Mouse (Mus musculus): ENCODE data around the gene Ifnz. TPM values are rescaled to one million over a fixed set of nuclear protein-coding genes. Genes with fewer than 3 reads are reported as not detected.

Ifnz gene
- not detected for polyA plus RNA-seq (2014; fragmentation: Illumina TruSeq; extraction: RNeasy Lipid Tissue Mini Kit (QIAGEN cat#74804); ENCODE audit: low replicate concordance)

DNA sequence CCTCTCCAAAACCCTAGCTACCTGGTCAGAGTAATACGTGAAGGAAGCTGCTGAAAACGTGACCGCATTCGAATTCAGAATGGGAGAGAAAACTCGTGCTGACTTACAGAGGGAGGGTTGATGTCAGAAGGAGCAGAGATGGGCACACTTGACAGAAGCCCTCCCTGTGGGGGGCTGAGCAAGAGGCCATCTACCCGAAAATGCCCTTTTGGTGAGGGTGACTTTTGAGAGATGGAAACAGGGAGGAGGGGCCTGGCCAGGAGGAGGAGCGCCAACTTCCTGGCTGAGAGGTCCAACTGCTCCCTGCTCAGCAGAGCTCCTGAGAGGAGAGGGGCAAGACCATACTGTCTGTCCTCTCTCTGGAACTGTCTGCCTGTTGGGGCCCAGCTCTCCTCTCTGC lies at the start of gene Ifnz:
Gene Ifnz (plus strand): TSS at position 301 of the 400 bp plus-strand sequence.

DNA sequence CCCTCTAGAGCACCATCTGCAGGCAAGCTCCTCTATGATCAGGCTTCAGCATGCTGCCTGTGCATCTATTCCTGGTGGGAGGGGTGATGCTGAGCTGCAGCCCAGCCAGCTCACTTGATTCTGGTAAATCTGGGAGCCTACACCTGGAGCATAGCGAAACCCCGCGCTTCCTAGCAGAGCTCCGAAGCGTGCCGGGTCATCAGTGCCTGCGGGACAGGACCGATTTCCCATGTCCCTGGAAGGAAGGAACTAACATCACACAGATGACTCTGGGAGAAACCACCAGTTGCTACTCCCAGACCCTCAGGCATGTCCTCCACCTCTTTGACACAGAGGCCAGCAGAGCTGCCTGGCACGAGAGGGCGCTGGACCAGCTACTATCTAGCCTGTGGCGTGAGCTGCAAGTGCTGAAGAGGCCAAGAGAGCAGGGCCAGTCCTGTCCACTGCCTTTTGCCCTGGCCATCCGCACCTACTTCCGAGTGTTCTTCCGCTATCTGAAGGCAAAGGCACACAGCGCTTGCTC lies 27.1 kb upstream of the Ifnz start, which contains the start of gene Gm13271:
Gene Gm13271 (plus strand): TSS at position 51 of the 523 bp plus-strand sequence.

DNA sequence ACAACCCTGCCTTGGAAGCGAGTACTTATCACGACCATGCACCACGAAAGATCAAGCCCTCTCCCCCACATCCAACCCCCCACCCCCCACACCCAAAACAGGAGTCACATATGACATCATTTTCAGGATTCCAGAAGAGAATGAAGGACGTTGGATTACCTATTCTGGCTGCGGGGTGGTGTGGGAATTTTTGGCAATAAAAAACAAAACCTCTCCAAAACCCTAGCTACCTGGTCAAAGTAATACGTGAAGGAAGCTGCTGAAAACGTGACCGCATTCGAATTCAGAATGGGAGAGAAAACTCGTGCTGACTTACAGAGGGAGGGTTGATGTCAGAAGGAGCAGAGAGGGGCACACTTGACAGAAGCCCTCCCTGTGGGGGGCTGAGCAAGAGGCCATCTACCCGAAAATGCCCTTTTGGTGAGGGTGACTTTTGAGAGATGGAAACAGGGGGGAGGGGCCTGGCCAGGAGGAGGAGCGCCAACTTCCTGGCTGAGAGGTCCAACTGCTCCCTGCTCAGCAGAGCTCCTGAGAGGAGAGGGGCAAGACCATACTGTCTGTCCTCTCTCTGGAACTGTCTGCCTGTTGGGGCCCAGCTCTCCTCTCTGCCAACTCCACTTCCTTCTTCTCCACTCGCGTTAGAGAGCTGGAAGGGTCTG lies 22.2 kb upstream of the Ifnz start, which contains the start of gene Gm13283:
Gene Gm13283 (plus strand): TSS at position 510 of the 659 bp plus-strand sequence.

DNA sequence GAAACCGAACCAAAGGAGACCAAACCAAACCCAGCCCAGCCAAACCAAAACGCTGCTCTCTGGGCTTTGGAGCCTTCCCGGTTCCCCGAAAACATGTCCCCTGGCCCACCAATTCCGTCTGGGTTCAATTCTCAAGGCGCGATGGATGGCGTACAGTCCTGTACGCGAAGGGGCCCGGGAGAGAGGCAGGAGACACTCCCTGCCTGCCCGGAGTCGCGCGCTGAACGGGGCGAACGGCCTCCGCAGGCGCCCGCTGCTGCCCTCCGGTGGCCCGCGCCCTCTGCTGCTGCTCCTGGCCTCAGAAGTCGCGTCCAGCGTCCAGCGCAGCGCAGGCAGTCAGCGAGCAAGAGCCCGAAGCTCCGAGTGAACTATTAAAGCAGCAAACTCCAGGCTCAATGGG lies 8.4 kb upstream of the Ifnz start, which contains the start of gene Gm13290:
Gene Gm13290 (plus strand): TSS at position 301 of the 400 bp plus-strand sequence.

DNA sequence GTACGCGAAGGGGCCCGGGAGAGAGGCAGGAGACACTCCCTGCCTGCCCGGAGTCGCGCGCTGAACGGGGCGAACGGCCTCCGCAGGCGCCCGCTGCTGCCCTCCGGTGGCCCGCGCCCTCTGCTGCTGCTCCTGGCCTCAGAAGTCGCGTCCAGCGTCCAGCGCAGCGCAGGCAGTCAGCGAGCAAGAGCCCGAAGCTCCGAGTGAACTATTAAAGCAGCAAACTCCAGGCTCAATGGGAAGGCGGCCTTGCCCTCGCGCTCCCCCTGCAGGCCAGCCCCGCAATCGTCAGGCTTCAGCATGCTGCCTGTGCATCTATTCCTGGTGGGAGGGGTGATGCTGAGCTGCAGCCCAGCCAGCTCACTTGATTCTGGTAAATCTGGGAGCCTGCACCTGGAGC lies 5.3 kb upstream of the Ifnz start, which contains the start of gene Gm13289:
Gene Gm13289 (plus strand): TSS at position 301 of the 400 bp plus-strand sequence.

DNA sequence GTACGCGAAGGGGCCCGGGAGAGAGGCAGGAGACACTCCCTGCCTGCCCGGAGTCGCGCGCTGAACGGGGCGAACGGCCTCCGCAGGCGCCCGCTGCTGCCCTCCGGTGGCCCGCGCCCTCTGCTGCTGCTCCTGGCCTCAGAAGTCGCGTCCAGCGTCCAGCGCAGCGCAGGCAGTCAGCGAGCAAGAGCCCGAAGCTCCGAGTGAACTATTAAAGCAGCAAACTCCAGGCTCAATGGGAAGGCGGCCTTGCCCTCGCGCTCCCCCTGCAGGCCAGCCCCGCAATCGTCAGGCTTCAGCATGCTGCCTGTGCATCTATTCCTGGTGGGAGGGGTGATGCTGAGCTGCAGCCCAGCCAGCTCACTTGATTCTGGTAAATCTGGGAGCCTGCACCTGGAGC lies 2.4 kb upstream of the Ifnz start, which contains the start of gene Gm13272:
Gene Gm13272 (plus strand): TSS at position 301 of the 400 bp plus-strand sequence.

DNA sequence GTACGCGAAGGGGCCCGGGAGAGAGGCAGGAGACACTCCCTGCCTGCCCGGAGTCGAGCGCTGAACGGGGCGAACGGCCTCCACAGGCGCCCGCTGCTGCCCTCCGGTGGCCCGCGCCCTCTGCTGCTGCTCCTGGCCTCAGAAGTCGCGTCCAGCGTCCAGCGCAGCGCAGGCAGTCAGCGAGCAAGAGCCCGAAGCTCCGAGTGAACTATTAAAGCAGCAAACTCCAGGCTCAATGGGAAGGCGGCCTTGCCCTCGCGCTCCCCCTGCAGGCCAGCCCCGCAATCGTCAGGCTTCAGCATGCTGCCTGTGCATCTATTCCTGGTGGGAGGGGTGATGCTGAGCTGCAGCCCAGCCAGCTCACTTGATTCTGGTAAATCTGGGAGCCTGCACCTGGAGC lies 3.5 kb downstream of the Ifnz start, which contains the start of gene Gm13276:
Gene Gm13276 (plus strand): TSS at position 301 of the 400 bp plus-strand sequence.

DNA sequence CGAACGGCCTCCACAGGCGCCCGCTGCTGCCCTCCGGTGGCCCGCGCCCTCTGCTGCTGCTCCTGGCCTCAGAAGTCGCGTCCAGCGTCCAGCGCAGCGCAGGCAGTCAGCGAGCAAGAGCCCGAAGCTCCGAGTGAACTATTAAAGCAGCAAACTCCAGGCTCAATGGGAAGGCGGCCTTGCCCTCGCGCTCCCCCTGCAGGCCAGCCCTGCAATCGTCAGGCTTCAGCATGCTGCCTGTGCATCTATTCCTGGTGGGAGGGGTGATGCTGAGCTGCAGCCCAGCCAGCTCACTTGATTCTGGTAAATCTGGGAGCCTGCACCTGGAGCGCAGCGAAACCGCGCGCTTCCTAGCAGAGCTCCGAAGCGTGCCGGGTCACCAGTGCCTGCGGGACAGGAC lies 6.5 kb downstream of the Ifnz start, which contains the start of gene Gm13277:
Gene Gm13277 (plus strand): TSS at position 231 of the 400 bp plus-strand sequence.

DNA sequence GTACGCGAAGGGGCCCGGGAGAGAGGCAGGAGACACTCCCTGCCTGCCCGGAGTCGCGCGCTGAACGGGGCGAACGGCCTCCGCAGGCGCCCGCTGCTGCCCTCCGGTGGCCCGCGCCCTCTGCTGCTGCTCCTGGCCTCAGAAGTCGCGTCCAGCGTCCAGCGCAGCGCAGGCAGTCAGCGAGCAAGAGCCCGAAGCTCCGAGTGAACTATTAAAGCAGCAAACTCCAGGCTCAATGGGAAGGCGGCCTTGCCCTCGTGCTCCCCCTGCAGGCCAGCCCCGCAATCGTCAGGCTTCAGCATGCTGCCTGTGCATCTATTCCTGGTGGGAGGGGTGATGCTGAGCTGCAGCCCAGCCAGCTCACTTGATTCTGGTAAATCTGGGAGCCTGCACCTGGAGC lies 9.3 kb downstream of the Ifnz start, which contains the start of gene Gm13278:
Gene Gm13278 (plus strand): TSS at position 301 of the 400 bp plus-strand sequence.

DNA sequence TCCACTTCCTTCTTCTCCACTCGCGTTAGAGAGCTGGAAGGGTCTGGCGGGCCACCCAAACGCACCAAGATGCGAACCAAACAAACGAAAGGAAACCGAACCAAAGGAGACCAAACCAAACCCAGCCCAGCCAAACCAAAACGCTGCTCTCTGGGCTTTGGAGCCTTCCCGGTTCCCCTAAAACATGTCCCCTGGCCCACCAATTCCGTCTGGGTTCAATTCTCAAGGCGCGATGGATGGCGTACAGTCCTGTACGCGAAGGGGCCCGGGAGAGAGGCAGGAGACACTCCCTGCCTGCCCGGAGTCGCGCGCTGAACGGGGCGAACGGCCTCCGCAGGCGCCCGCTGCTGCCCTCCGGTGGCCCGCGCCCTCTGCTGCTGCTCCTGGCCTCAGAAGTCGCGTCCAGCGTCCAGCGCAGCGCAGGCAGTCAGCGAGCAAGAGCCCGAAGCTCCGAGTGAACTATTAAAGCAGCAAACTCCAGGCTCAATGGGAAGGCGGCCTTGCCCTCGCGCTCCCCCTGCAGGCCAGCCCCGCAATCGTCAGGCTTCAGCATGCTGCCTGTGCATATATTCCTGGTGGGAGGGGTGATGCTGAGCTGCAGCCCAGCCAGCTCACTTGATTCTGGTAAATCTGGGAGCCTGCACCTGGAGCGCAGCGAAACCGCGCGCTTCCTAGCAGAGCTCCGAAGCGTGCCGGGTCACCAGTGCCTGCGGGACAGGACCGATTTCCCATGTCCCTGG lies 12.2 kb downstream of the Ifnz start, which contains the start of gene Gm13275:
Gene Gm13275 (plus strand): TSS at position 552 of the 740 bp plus-strand sequence.

DNA sequence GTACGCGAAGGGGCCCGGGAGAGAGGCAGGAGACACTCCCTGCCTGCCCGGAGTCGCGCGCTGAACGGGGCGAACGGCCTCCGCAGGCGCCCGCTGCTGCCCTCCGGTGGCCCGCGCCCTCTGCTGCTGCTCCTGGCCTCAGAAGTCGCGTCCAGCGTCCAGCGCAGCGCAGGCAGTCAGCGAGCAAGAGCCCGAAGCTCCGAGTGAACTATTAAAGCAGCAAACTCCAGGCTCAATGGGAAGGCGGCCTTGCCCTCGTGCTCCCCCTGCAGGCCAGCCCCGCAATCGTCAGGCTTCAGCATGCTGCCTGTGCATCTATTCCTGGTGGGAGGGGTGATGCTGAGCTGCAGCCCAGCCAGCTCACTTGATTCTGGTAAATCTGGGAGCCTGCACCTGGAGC lies 15.2 kb downstream of the Ifnz start, which contains the start of gene Gm13279:
Gene Gm13279 (plus strand): TSS at position 301 of the 400 bp plus-strand sequence.

DNA sequence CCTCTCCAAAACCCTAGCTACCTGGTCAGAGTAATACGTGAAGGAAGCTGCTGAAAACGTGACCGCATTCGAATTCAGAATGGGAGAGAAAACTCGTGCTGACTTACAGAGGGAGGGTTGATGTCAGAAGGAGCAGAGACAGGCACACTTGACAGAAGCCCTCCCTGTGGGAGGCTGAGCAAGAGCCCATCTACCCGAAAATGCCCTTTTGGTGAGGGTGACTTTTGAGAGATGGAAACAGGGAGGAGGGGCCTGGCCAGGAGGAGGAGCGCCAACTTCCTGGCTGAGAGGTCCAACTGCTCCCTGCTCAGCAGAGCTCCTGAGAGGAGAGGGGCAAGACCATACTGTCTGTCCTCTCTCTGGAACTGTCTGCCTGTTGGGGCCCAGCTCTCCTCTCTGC lies 17.4 kb downstream of the Ifnz start, which contains the start of gene Gm13285:
Gene Gm13285 (plus strand): TSS at position 301 of the 400 bp plus-strand sequence.

DNA sequence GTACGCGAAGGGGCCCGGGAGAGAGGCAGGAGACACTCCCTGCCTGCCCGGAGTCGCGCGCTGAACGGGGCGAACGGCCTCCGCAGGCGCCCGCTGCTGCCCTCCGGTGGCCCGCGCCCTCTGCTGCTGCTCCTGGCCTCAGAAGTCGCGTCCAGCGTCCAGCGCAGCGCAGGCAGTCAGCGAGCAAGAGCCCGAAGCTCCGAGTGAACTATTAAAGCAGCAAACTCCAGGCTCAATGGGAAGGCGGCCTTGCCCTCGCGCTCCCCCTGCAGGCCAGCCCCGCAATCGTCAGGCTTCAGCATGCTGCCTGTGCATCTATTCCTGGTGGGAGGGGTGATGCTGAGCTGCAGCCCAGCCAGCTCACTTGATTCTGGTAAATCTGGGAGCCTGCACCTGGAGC lies 21.0 kb downstream of the Ifnz start, which contains the start of gene Gm13287:
Gene Gm13287 (plus strand): TSS at position 301 of the 400 bp plus-strand sequence.

DNA sequence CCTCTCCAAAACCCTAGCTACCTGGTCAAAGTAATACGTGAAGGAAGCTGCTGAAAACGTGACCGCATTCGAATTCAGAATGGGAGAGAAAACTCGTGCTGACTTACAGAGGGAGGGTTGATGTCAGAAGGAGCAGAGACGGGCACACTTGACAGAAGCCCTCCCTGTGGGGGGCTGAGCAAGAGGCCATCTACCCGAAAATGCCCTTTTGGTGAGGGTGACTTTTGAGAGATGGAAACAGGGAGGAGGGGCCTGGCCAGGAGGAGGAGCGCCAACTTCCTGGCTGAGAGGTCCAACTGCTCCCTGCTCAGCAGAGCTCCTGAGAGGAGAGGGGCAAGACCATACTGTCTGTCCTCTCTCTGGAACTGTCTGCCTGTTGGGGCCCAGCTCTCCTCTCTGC lies 23.3 kb downstream of the Ifnz start, which contains the start of gene Gm13288:
Gene Gm13288 (plus strand): TSS at position 301 of the 400 bp plus-strand sequence.

DNA sequence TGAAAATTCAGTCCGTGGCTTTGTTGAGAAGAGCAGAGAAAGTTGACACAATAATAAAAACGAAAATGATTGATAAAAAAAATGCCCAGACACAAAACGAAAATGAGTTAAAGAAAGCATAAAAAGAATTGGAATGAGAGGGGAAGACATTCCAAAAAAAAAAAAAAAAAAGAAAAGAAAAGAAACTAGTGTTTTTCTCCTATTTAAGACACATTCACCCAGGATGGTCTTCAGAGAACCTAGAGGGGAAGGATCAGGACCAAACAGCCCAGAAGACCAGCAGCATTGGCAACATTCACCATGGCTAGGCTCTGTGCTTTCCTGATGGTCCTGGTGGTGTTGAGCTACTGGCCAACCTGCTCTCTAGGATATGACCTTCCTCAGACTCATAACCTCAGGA lies 34.0 kb downstream of the Ifnz start, which contains the start of gene Ifna7:
Gene Ifna7 (plus strand): TSS at position 301 of the 400 bp plus-strand sequence.

DNA sequence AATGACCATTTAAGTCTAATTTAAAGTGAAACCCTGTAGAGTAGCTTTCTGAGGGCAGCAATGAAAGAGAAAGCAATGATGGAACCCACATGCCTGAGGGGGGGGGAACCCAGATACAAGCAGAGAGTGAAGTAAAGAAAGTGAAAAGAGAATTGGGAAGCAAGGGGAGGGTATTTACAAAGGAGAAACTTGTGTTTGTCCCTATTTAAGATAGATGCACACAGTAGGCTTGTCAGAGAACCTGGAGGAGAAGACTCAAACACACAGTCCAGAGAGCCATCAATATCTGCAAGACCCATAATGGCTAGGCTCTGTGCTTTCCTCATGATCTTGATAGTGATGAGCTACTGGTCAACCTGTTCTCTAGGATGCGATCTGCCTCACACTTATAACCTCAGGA lies 37.7 kb downstream of the Ifnz start, which contains the start of gene Ifna11:
Gene Ifna11 (plus strand): TSS at position 301 of the 400 bp plus-strand sequence.

DNA sequence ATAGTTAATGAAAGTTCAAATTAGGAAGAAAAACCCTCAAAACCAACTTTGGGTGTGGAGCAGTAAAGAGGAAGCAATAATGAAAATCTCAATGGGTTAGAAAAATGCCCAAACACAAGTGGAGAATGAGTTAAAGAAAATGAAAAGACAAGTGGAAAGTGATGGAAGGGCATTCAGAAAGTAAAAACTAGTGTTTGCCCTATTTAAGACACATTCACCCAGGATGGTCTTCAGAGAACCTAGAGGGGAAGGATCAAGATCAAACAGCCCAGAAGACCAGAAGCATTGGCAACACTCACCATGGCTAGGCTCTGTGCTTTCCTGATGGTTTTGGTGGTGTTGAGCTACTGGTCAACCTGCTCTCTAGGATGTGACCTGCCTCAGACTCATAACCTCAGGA lies 45.2 kb downstream of the Ifnz start, which contains the start of gene Ifna6:
Gene Ifna6 (plus strand): TSS at position 301 of the 400 bp plus-strand sequence.

Other genes starting within 250 kb of the Ifnz start
- gene Ifna15, start 223.9 kb upstream of the Ifnz start, polyA plus RNA-seq (2014; fragmentation: Illumina TruSeq; extraction: RNeasy Lipid Tissue Mini Kit (QIAGEN cat#74804); ENCODE audit: low replicate concordance): not detected
- not detected for gene Ifna14, start 210.3 kb upstream of the Ifnz start, polyA plus RNA-seq (2014; fragmentation: Illumina TruSeq; extraction: RNeasy Lipid Tissue Mini Kit (QIAGEN cat#74804); ENCODE audit: low replicate concordance)
- not detected for gene Ifna9, start 189.7 kb upstream of the Ifnz start, polyA plus RNA-seq (2014; fragmentation: Illumina TruSeq; extraction: RNeasy Lipid Tissue Mini Kit (QIAGEN cat#74804); ENCODE audit: low replicate concordance)
- gene Ifna12, start 178.8 kb upstream of the Ifnz start, polyA plus RNA-seq (2014; fragmentation: Illumina TruSeq; extraction: RNeasy Lipid Tissue Mini Kit (QIAGEN cat#74804); ENCODE audit: low replicate concordance): not detected
- not detected for gene C87499, start 147.7 kb upstream of the Ifnz start, polyA plus RNA-seq (2014; fragmentation: Illumina TruSeq; extraction: RNeasy Lipid Tissue Mini Kit (QIAGEN cat#74804); ENCODE audit: low replicate concordance)
- not detected for gene Ifna13, start 137.7 kb upstream of the Ifnz start, polyA plus RNA-seq (2014; fragmentation: Illumina TruSeq; extraction: RNeasy Lipid Tissue Mini Kit (QIAGEN cat#74804); ENCODE audit: low replicate concordance)
- gene Ifna16, start 105.2 kb upstream of the Ifnz start, polyA plus RNA-seq (2014; fragmentation: Illumina TruSeq; extraction: RNeasy Lipid Tissue Mini Kit (QIAGEN cat#74804); ENCODE audit: low replicate concordance): not detected
- gene Ifna2, start 98.2 kb upstream of the Ifnz start, polyA plus RNA-seq (2014; fragmentation: Illumina TruSeq; extraction: RNeasy Lipid Tissue Mini Kit (QIAGEN cat#74804); ENCODE audit: low replicate concordance): not detected
- gene Ifnab, start 90.8 kb upstream of the Ifnz start, polyA plus RNA-seq (2014; fragmentation: Illumina TruSeq; extraction: RNeasy Lipid Tissue Mini Kit (QIAGEN cat#74804); ENCODE audit: low replicate concordance): not detected
- not detected for gene Gm26566, start 60.3 kb upstream of the Ifnz start, polyA plus RNA-seq (2014; fragmentation: Illumina TruSeq; extraction: RNeasy Lipid Tissue Mini Kit (QIAGEN cat#74804); ENCODE audit: low replicate concordance)
- 117 TPM for gene Klhl9, start 59.7 kb upstream of the Ifnz start, polyA plus RNA-seq (2014; fragmentation: Illumina TruSeq; extraction: RNeasy Lipid Tissue Mini Kit (QIAGEN cat#74804); ENCODE audit: low replicate concordance)
- gene Gm13271, start 27.3 kb upstream of the Ifnz start, polyA plus RNA-seq (2014; fragmentation: Illumina TruSeq; extraction: RNeasy Lipid Tissue Mini Kit (QIAGEN cat#74804); ENCODE audit: low replicate concordance): not detected
- not detected for gene Gm13283, start 22.0 kb upstream of the Ifnz start, polyA plus RNA-seq (2014; fragmentation: Illumina TruSeq; extraction: RNeasy Lipid Tissue Mini Kit (QIAGEN cat#74804); ENCODE audit: low replicate concordance)
- gene Gm13290, start 8.3 kb upstream of the Ifnz start, polyA plus RNA-seq (2014; fragmentation: Illumina TruSeq; extraction: RNeasy Lipid Tissue Mini Kit (QIAGEN cat#74804); ENCODE audit: low replicate concordance): not detected
- gene Gm13289, start 5.2 kb upstream of the Ifnz start, polyA plus RNA-seq (2014; fragmentation: Illumina TruSeq; extraction: RNeasy Lipid Tissue Mini Kit (QIAGEN cat#74804); ENCODE audit: low replicate concordance): not detected
- not detected for gene Gm13272, start 2.3 kb upstream of the Ifnz start, polyA plus RNA-seq (2014; fragmentation: Illumina TruSeq; extraction: RNeasy Lipid Tissue Mini Kit (QIAGEN cat#74804); ENCODE audit: low replicate concordance)
- not detected for gene Gm13276, start 3.6 kb downstream of the Ifnz start, polyA plus RNA-seq (2014; fragmentation: Illumina TruSeq; extraction: RNeasy Lipid Tissue Mini Kit (QIAGEN cat#74804); ENCODE audit: low replicate concordance)
- not detected for gene Gm13277, start 6.5 kb downstream of the Ifnz start, polyA plus RNA-seq (2014; fragmentation: Illumina TruSeq; extraction: RNeasy Lipid Tissue Mini Kit (QIAGEN cat#74804); ENCODE audit: low replicate concordance)
- not detected for gene Gm13278, start 9.4 kb downstream of the Ifnz start, polyA plus RNA-seq (2014; fragmentation: Illumina TruSeq; extraction: RNeasy Lipid Tissue Mini Kit (QIAGEN cat#74804); ENCODE audit: low replicate concordance)
- gene Gm13275, start 12.4 kb downstream of the Ifnz start, polyA plus RNA-seq (2014; fragmentation: Illumina TruSeq; extraction: RNeasy Lipid Tissue Mini Kit (QIAGEN cat#74804); ENCODE audit: low replicate concordance): not detected
- not detected for gene Gm13279, start 15.3 kb downstream of the Ifnz start, polyA plus RNA-seq (2014; fragmentation: Illumina TruSeq; extraction: RNeasy Lipid Tissue Mini Kit (QIAGEN cat#74804); ENCODE audit: low replicate concordance)
- not detected for gene Gm13285, start 17.5 kb downstream of the Ifnz start, polyA plus RNA-seq (2014; fragmentation: Illumina TruSeq; extraction: RNeasy Lipid Tissue Mini Kit (QIAGEN cat#74804); ENCODE audit: low replicate concordance)
- not detected for gene Gm13287, start 21.1 kb downstream of the Ifnz start, polyA plus RNA-seq (2014; fragmentation: Illumina TruSeq; extraction: RNeasy Lipid Tissue Mini Kit (QIAGEN cat#74804); ENCODE audit: low replicate concordance)
- gene Gm13288, start 23.4 kb downstream of the Ifnz start, polyA plus RNA-seq (2014; fragmentation: Illumina TruSeq; extraction: RNeasy Lipid Tissue Mini Kit (QIAGEN cat#74804); ENCODE audit: low replicate concordance): not detected
- gene Ifna7, start 34.1 kb downstream of the Ifnz start, polyA plus RNA-seq (2014; fragmentation: Illumina TruSeq; extraction: RNeasy Lipid Tissue Mini Kit (QIAGEN cat#74804); ENCODE audit: low replicate concordance): not detected
- not detected for gene Ifna11, start 37.8 kb downstream of the Ifnz start, polyA plus RNA-seq (2014; fragmentation: Illumina TruSeq; extraction: RNeasy Lipid Tissue Mini Kit (QIAGEN cat#74804); ENCODE audit: low replicate concordance)
- not detected for gene Ifna6, start 45.3 kb downstream of the Ifnz start, polyA plus RNA-seq (2014; fragmentation: Illumina TruSeq; extraction: RNeasy Lipid Tissue Mini Kit (QIAGEN cat#74804); ENCODE audit: low replicate concordance)
- gene Ifna5, start 53.4 kb downstream of the Ifnz start, polyA plus RNA-seq (2014; fragmentation: Illumina TruSeq; extraction: RNeasy Lipid Tissue Mini Kit (QIAGEN cat#74804); ENCODE audit: low replicate concordance): not detected
- gene Ifna4, start 59.7 kb downstream of the Ifnz start, polyA plus RNA-seq (2014; fragmentation: Illumina TruSeq; extraction: RNeasy Lipid Tissue Mini Kit (QIAGEN cat#74804); ENCODE audit: low replicate concordance): not detected
- not detected for gene Ifna1, start 68.0 kb downstream of the Ifnz start, polyA plus RNA-seq (2014; fragmentation: Illumina TruSeq; extraction: RNeasy Lipid Tissue Mini Kit (QIAGEN cat#74804); ENCODE audit: low replicate concordance)
- not detected for gene Ifne, start 98.1 kb downstream of the Ifnz start, polyA plus RNA-seq (2014; fragmentation: Illumina TruSeq; extraction: RNeasy Lipid Tissue Mini Kit (QIAGEN cat#74804); ENCODE audit: low replicate concordance)